Mouse (Mus musculus) lung, adult 2 months (tissue): ENCODE data around the gene Cd177. TPM values are rescaled to one million over a fixed set of nuclear protein-coding genes. Genes with fewer than 3 reads are reported as not detected.
"Not testable (repeated sequence)": the region's sequence is repeated elsewhere in the genome, so short reads cannot be mapped to it uniquely, and the experiment has no call there.

Experiments used
- DNase-seq: peaks from one replicate; pipeline ENCODE4 v3.0.0; 2022
- H3K4me1 ChIP-seq: fragments of 200-500 bp; 2 replicates; pipeline ENCODE4 v1.6.1; 2011; ENCODE audit warnings: low read length; ENCODE audit not compliant: control insufficient read depth, insufficient read depth
- H3K4me3 ChIP-seq: fragments of 200-500 bp; replicated peaks from 2 replicates; pipeline ENCODE3; 2011; ENCODE audit warnings: low read depth, mild to moderate bottlenecking, control low read depth, low read length; ENCODE audit errors: extremely low read depth
- CTCF ChIP-seq: fragments of 200-500 bp; IDR thresholded peaks from 2 replicates; pipeline ENCODE4 v1.5.1; 2011; ENCODE audit warnings: mild to moderate bottlenecking, low read length, control low read depth; ENCODE audit not compliant: insufficient read depth
- POLR2A ChIP-seq: fragments of 200-500 bp; IDR thresholded peaks from 2 replicates; pipeline ENCODE4 v1.6.1; 2011; ENCODE audit warnings: low read depth, mild to moderate bottlenecking, control low read depth, low read length, borderline replicate concordance; ENCODE audit errors: extremely low read depth
- WGBS: fragments of 180-500 bp; shearing (Covaris S2); methylation state at CpG from one replicate; pipeline ENCODE4 v1.1.7; 2018; 5-methylcytosine and 5-hydroxymethylcytosine counted together
- polyA plus RNA-seq: library from polyadenylated mRNA; depleted of rRNA; stranded (reverse); fragments of >200 nt; gene quantifications from 2 replicates; pipeline ENCODE4 v1.2.3, GENCODE M21; 2012; rRNA removed

The Cd177 gene
- 2.8 and 5.2 TPM in 2 replicates for polyA plus RNA-seq

- whole genome bisulfite sequencing = 44% methylated on average over 6 of the region's 6 CpGs
- no peaks in the 10 kb centered on the region for H3K4me1 ChIP-seq
These were observed at the start of gene Cd177 for GRCm38 (mm10) chr7:24760211-24760610. TSS of gene Cd177 (minus strand) at chr7:24760311.

GRCm38 (mm10) chr7:24809041-24809440 is 48.9 kb upstream of the Cd177 start:
- no peak for TF ChIP-seq POLR2A
- WGBS = 63% methylated on average over 2 of the region's 2 CpGs
- Histone ChIP-seq H3K4me3 (no peak overlapping the region), H3K4me1 (no peaks in the 10 kb centered on the region)
- DNase-seq = no peak

More at GRCm38 (mm10) chr7:24760211-24760610, at the start of gene Cd177:
- no peak for DNase-seq
- TF ChIP-seq CTCF (no peak), POLR2A (no peak)
- H3K4me3 ChIP-seq = no peak within 1 kb of the TSS

- H3K4me1 ChIP-seq = no peaks in the 10 kb centered on the region
- TF ChIP-seq POLR2A (no peak), CTCF (no peak)
- 40% methylated on average over 6 of the region's 6 CpGs for WGBS
- no peak overlapping the region for H3K4me3 ChIP-seq
- DNase-seq = no peak
These were observed 44.7 kb upstream of the Cd177 start for GRCm38 (mm10) chr7:24804826-24805225.

GRCm38 (mm10) chr7:24802149-24802767 is 42.1 kb upstream of the Cd177 start:
- no peak overlapping the region for H3K4me3 ChIP-seq
- no peak for DNase-seq
- 50% methylated on average over 7 of the region's 7 CpGs for WGBS
- TF ChIP-seq POLR2A (no peak), CTCF (no peak)
- no peaks in the 10 kb centered on the region for H3K4me1 ChIP-seq

- WGBS = 76% methylated on average over 1 of the region's 1 CpGs
- TF ChIP-seq CTCF = no peak
- TF ChIP-seq POLR2A = no peak
- Histone ChIP-seq H3K4me1 (no peaks in the 10 kb centered on the region), H3K4me3 (no peak overlapping the region)
- no peak for DNase-seq
These were observed 37.8 kb upstream of the Cd177 start for GRCm38 (mm10) chr7:24797918-24798317.

- H3K4me3 ChIP-seq, H3K4me1 ChIP-seq, DNase-seq: not testable (repeated sequence)
- WGBS = 31% methylated on average over 4 of the region's 4 CpGs
These were observed 16.8 kb upstream of the Cd177 start, which contains the start of gene Ceacam10 for GRCm38 (mm10) chr7:24776918-24777317. TSS of gene Ceacam10 (plus strand) at chr7:24777206.

GRCm38 (mm10) chr7:24776145-24776544 is 16.0 kb upstream of the Cd177 start:
- H3K4me3 ChIP-seq = no peak overlapping the region
- H3K4me1 ChIP-seq = no peaks in the 10 kb centered on the region
- WGBS = 77% methylated on average over 2 of the region's 2 CpGs
- no peak for DNase-seq
- TF ChIP-seq POLR2A = no peak
- no peak for TF ChIP-seq CTCF

GRCm38 (mm10) chr7:24773942-24774535 is 13.9 kb upstream of the Cd177 start:
- no peaks in the 10 kb centered on the region for H3K4me1 ChIP-seq
- no peak for TF ChIP-seq POLR2A
- TF ChIP-seq CTCF = no peak
- H3K4me3 ChIP-seq = no peak overlapping the region
- DNase-seq = no peak
- WGBS = 32% methylated on average over 3 of the region's 3 CpGs

GRCm38 (mm10) chr7:24771361-24771760 is 11.2 kb upstream of the Cd177 start:
- TF ChIP-seq POLR2A (no peak), CTCF (no peak)
- no peak overlapping the region for H3K4me3 ChIP-seq
- no peak for DNase-seq
- no peaks in the 10 kb centered on the region for H3K4me1 ChIP-seq

GRCm38 (mm10) chr7:24762574-24762973 is 2.5 kb upstream of the Cd177 start:
- Histone ChIP-seq H3K4me3 (no peak overlapping the region), H3K4me1 (no peaks in the 10 kb centered on the region)
- no peak for DNase-seq
- 77% methylated on average over 8 of the region's 8 CpGs for WGBS
- TF ChIP-seq CTCF (no peak), POLR2A (no peak)
